ENCODE assay signal across 9 mouse cellular contexts in the genomic region with DNA sequence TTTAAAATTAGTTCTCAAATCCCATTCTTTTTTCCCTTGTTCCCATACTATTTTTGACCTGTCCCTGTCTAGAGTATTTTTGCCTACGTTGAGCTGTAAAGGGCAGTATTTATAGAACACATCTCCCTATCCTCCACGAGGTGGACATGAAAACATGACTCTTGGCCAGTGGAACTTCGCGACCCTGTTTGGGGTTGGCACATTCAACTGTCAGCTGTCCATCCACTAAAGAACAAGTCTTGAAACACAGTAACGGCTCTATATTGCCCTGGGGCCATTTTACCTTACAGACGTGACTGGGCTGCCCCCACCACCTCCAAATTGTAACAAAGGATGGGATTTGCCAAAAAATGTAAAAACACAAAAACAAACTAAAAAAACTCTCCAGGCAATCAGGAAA. TPM values are rescaled to one million over a fixed set of nuclear protein-coding genes. Genes with fewer than 3 reads are reported as not detected.
DNase-seq lines count a peak whose midpoint lies in the region; ATAC-seq and TF ChIP-seq lines count a peak whose summit lies in the region.
"Had no signal": no experiment of that assay in that cellular context is flagged by ENCODE, and none has a peak within 500 bp of the region (broad histone marks: within the 10 kb centered on the region; RNA-seq: fewer than 3 reads in every experiment).

No protein-coding gene starts in this region.

- no peaks in the 10 kb centered on the region for H3K9me3 ChIP-seq in heart, postnatal 0 days (replicated peaks; ENCODE audit: control insufficient read depth, low read length)
- H3K9me3 ChIP-seq in liver, embryonic 15.5 days (replicated peaks): no peaks in the 10 kb centered on the region
- H3K9me3 ChIP-seq in stomach, embryonic 16.5 days (replicated peaks; ENCODE audit: control insufficient read depth, low read length): no peaks in the 10 kb centered on the region

- no peak for TF ChIP-seq POLR2A in brain, embryonic 14.5 days (IDR thresholded peaks at IDR 0.05; ENCODE audit: borderline replicate concordance, extremely low read depth, insufficient read depth, insufficient read length, poor library complexity, severe bottlenecking)

- no peak for TF ChIP-seq EP300 in heart, postnatal 0 days (IDR thresholded peaks at IDR 0.05; ENCODE audit: low read depth)

- no peaks in the 10 kb centered on the region for H3K27me3 ChIP-seq in heart, postnatal 0 days (ENCODE audit: control insufficient read depth, insufficient read depth, low read length)
- H3K27me3 ChIP-seq in liver, embryonic 15.5 days: peaks cover 20% of the 10 kb centered on the region
- H3K27me3 ChIP-seq in stomach, embryonic 16.5 days (ENCODE audit: control insufficient read depth, insufficient read depth, low read length): no peaks in the 10 kb centered on the region

- H3K27ac ChIP-seq in heart, postnatal 0 days (ENCODE audit: low read depth): peak overlapping the region; percentile 98
- peak overlapping the region; percentile 78 for H3K27ac ChIP-seq in liver, embryonic 15.5 days (replicated peaks)
- peak overlapping the region; percentile 98 for H3K27ac ChIP-seq in stomach, embryonic 16.5 days (ENCODE audit: low read length)

- ATAC-seq in heart, postnatal 0 days (ENCODE audit: insufficient read depth, low read depth): peak; percentile 31
- 0 out of 2 replicates have a peak, but pooled peaks have one; percentile 6 for ATAC-seq in liver, embryonic 15.5 days (ENCODE audit: insufficient read depth)
- no peak for ATAC-seq in stomach, embryonic 16.5 days (ENCODE audit: insufficient read depth, low FRiP score)

- peak; percentile 8 for DNase-seq in heart, adult 8-10 months (ENCODE audit: low spot score)
- no peak for DNase-seq in heart, postnatal 10 days
- DNase-seq in brain, embryonic 14.5 days (ENCODE audit: low read depth): peak; percentile 64
- peak; percentile 43 for DNase-seq in heart, postnatal 0 days (ENCODE audit: low spot score)
- no peak for DNase-seq in thymus, postnatal 36 days
- DNase-seq in c-Kit-positive CD71-positive TER-119-positive erythroid progenitor cells, embryonic 14.5 days (ENCODE audit: low spot score): no peak

- H3K4me1 ChIP-seq in heart, postnatal 0 days (ENCODE audit: control insufficient read depth, insufficient read depth): peaks cover 12% of the 10 kb centered on the region
- H3K4me1 ChIP-seq in liver, embryonic 15.5 days (replicated peaks): peaks cover 10% of the 10 kb centered on the region; the same call in 1 of the 2 replicates
- peaks cover 15% of the 10 kb centered on the region; the same call in 1 of the 2 replicates for H3K4me1 ChIP-seq in stomach, embryonic 16.5 days (ENCODE audit: control insufficient read depth, insufficient read depth, low read length)

- peak overlapping the region; percentile 73 for H3K4me2 ChIP-seq in heart, postnatal 0 days (ENCODE audit: low read depth, low read length)
- H3K4me2 ChIP-seq in liver, embryonic 15.5 days: peak overlapping the region; percentile 85
- H3K4me2 ChIP-seq in stomach, embryonic 16.5 days (ENCODE audit: low read depth, low read length): peak overlapping the region; percentile 73

- under 1% methylated on average over 6 of the region's 6 CpGs for WGBS in heart, postnatal 0 days
- 5% methylated on average over 6 of the region's 6 CpGs for WGBS in liver, embryonic 15.5 days (ENCODE audit: insufficient replicate concordance)
- 0% methylated on average over 6 of the region's 6 CpGs for WGBS in stomach, embryonic 16.5 days

- intact Hi-C loops in heart, postnatal 10 days (cut with DNase I): loop anchor here (2.0 to 5.0 kb wide), 2 partner anchors 74 to 155 kb away; a partner anchor contains a TSS

- peak overlapping the region; percentile 91 for H3K9ac ChIP-seq in heart, postnatal 0 days (replicated peaks; ENCODE audit: low read depth, low read length)
- peak overlapping the region; percentile 64 for H3K9ac ChIP-seq in liver, embryonic 15.5 days
- peak overlapping the region; percentile 97 for H3K9ac ChIP-seq in stomach, embryonic 16.5 days (ENCODE audit: low read length)

- peaks cover 19% of the 10 kb centered on the region for H3K36me3 ChIP-seq in heart, postnatal 0 days (replicated peaks; ENCODE audit: control insufficient read depth, insufficient read depth, low read length)
- 0 out of 2 replicates have a peak, but pooled peaks cover 1% of the 10 kb centered on the region for H3K36me3 ChIP-seq in liver, embryonic 15.5 days (replicated peaks)
- peaks cover 2% of the 10 kb centered on the region; the same call in 1 of the 2 replicates for H3K36me3 ChIP-seq in stomach, embryonic 16.5 days (ENCODE audit: control insufficient read depth, insufficient read depth, low read length)

- peak; percentile 24; the same call in 1 of the 2 replicates for TF ChIP-seq CTCF in brain, embryonic 14.5 days (IDR thresholded peaks at IDR 0.05; ENCODE audit: borderline replicate concordance, extremely low read depth, insufficient read depth, insufficient read length)
- TF ChIP-seq CTCF in heart, postnatal 0 days (IDR thresholded peaks at IDR 0.05; ENCODE audit: low read depth): 0 out of 2 replicates have a peak, but pooled peaks have one; percentile 13

- peak overlapping the region; percentile 81 for H3K4me3 ChIP-seq in heart, postnatal 0 days (ENCODE audit: low read depth, low read length)
- H3K4me3 ChIP-seq in liver, embryonic 15.5 days (replicated peaks): peak overlapping the region; percentile 65
- H3K4me3 ChIP-seq in stomach, embryonic 16.5 days (replicated peaks; ENCODE audit: low read length): peak overlapping the region; percentile 89

RNA-seq across cellular contexts. Expression of a gene that starts 1.0 kb away (rescaled TPM):
- total RNA-seq in heart, adult 8-10 months (2022): 10 to 100 TPM; 10.2 to 12.3 (median 11.4) TPM
- total RNA-seq in heart, postnatal 10 days (2021): 10 to 100 TPM; 23.9 to 25.9 TPM
- 22.4 and 25.3 TPM in 2 replicates for polyA plus RNA-seq in brain, embryonic 14.5 days (2012; rRNA removed)
- total RNA-seq in heart, postnatal 0 days (2014; rRNA removed; ENCODE audit: low replicate concordance): 27.1 and 29.8 TPM in 2 replicates
- polyA plus RNA-seq in heart, postnatal 0 days (2015; fragmentation: Nextera tagmentation; extraction: Ambion mirVana): 12.9 and 13.7 TPM in 2 replicates
- polyA plus RNA-seq in liver, embryonic 15.5 days (2015; fragmentation: Nextera tagmentation; extraction: Ambion mirVana): 3.2 and 3.7 TPM in 2 replicates
- 17.6 and 20.0 TPM in 2 replicates for polyA plus RNA-seq in stomach, embryonic 16.5 days (2015; fragmentation: Nextera tagmentation; extraction: Ambion mirVana)

RNA-seq across cellular contexts. Expression of a gene that starts 24.2 kb away (rescaled TPM):
- not detected for total RNA-seq in heart, adult 8-10 months (2022)
- not detected for total RNA-seq in heart, postnatal 10 days (2021)
- polyA plus RNA-seq in brain, embryonic 14.5 days (2012; rRNA removed): 0.47 and 0.56 TPM in 2 replicates
- not detected in 2 replicates for total RNA-seq in heart, postnatal 0 days (2014; rRNA removed; ENCODE audit: low replicate concordance)
- polyA plus RNA-seq in heart, postnatal 0 days (2015; fragmentation: Nextera tagmentation; extraction: Ambion mirVana): 0.22 and 0.52 TPM in 2 replicates
- polyA plus RNA-seq in liver, embryonic 15.5 days (2015; fragmentation: Nextera tagmentation; extraction: Ambion mirVana): 0.73 and 0.89 TPM in 2 replicates
- 0.35 and 0.57 TPM in 2 replicates for polyA plus RNA-seq in stomach, embryonic 16.5 days (2015; fragmentation: Nextera tagmentation; extraction: Ambion mirVana)
- polyA plus RNA-seq: large intestine, adult 2 months had no signal

Comparison
In these comparisons a context has a peak if more than half of its experiments do, and no peak if none do; other contexts are left out.
1. DNase-seq: peak in heart, adult 8-10 months (single experiment), brain, embryonic 14.5 days (single experiment) and heart, postnatal 0 days (single experiment); none in heart, postnatal 10 days (0 of 2), thymus, postnatal 36 days (0 of 2) and c-Kit-positive CD71-positive TER-119-positive erythroid progenitor cells, embryonic 14.5 days (single experiment).
2. Peak in every context shown above with its lines, with median percentiles within 50 percentile points of each other: H3K27ac ChIP-seq, H3K4me2 ChIP-seq, H3K4me3 ChIP-seq and H3K9ac ChIP-seq.